Mouse (Mus musculus) CH12.LX (cell line): ENCODE measurements at regions not wholly inside any gene's neighbourhood (a gene's known extent, or its start where the extent isn't known, plus 50 kb on each side); places are given as distances from the start of the nearest gene placed in this dataset.

Source experiments
- DNase-seq: peaks from one replicate; pipeline ENCODE4 v3.0.0-alpha.2; 2013; ENCODE audit errors: extremely low read depth
- H3K27ac ChIP-seq: 2 replicates; pipeline ENCODE4 v1.5.1; 2012; ENCODE audit warnings: low read depth, mild to moderate bottlenecking, control low read depth, moderate library complexity; ENCODE audit not compliant: insufficient read depth
- H3K27me3 ChIP-seq: replicated peaks from 2 replicates; pipeline ENCODE3; 2012; ENCODE audit warnings: inconsistent platforms
- H3K36me3 ChIP-seq, 2 experiments: replicated peaks in 1 of 2; 2 replicates each; pipeline versions ENCODE3 to v1.6.1; 2012; ENCODE audit warnings: inconsistent platforms in 1 of 2, low read length in 1 of 2, mild to moderate bottlenecking in 1 of 2, mixed read lengths in 1 of 2, moderate library complexity in 1 of 2; ENCODE audit not compliant: control insufficient read depth in 1 of 2, insufficient read depth in 1 of 2
- H3K4me1 ChIP-seq, 2 experiments: 2 replicates each; pipeline ENCODE4 v1.6.1; 2012; ENCODE audit warnings: inconsistent platforms in 1 of 2, moderate library complexity in 1 of 2; ENCODE audit not compliant: insufficient read depth in 2 of 2, control insufficient read depth in 1 of 2
- H3K4me2 ChIP-seq: 2 replicates; pipeline ENCODE4 v1.6.1; 2012; ENCODE audit warnings: low read depth, mild to moderate bottlenecking, control low read depth; ENCODE audit not compliant: poor library complexity, insufficient read depth, severe bottlenecking
- H3K4me3 ChIP-seq, 3 experiments: fragments of 150-350 bp in 1 of 3; sonication (generic) in 1 of 3; replicated peaks in 1 of 3; 2 replicates each; pipeline versions ENCODE3 to v1.5.1; 2011 to 2012; ENCODE audit warnings: low read depth in 2 of 3, low read length in 2 of 3, mild to moderate bottlenecking in 2 of 3, moderate library complexity in 2 of 3, control low read depth in 1 of 3, improper control_type of control experiment in 1 of 3, inconsistent platforms in 1 of 3, mixed read lengths in 1 of 3; ENCODE audit not compliant: poor library complexity in 1 of 3
- H3K79me2 ChIP-seq: replicated peaks from 2 replicates; pipeline ENCODE4 v1.6.1; 2012; ENCODE audit warnings: mild to moderate bottlenecking, moderate library complexity; ENCODE audit not compliant: control insufficient read depth, poor library complexity, insufficient read depth, severe bottlenecking; ENCODE audit errors: extremely low read depth
- H3K9ac ChIP-seq: 2 replicates; pipeline ENCODE4 v1.6.1; 2012; ENCODE audit warnings: low read depth, mild to moderate bottlenecking, control low read depth, moderate library complexity; ENCODE audit not compliant: insufficient read depth
- H3K9me3 ChIP-seq: replicated peaks from 2 replicates; pipeline ENCODE3; 2012; ENCODE audit warnings: low read length, inconsistent platforms, mixed read lengths
- CHD1 ChIP-seq: IDR thresholded peaks from 2 replicates; pipeline ENCODE4 v1.6.1; 2012; ENCODE audit warnings: low read depth, low read length, improper control_type of control experiment, inconsistent platforms
- CTCF ChIP-seq, 2 experiments: IDR thresholded peaks in 1 of 2; conservative IDR thresholded peaks in 1 of 2; 2 replicates each; pipeline ENCODE4 v1.5.1; 2011 to 2012; ENCODE audit warnings: low read depth in 2 of 2, low read length in 2 of 2, improper control_type of control experiment in 1 of 2, inconsistent platforms in 1 of 2, mild to moderate bottlenecking in 1 of 2, moderate library complexity in 1 of 2
- ELF1 ChIP-seq: IDR thresholded peaks from 2 replicates; pipeline ENCODE4 v1.6.1; 2014; ENCODE audit warnings: low read depth, mild to moderate bottlenecking, inconsistent platforms, low read length, improper control_type of control experiment
- EP300 ChIP-seq: IDR thresholded peaks from 2 replicates; pipeline ENCODE4 v1.6.1; 2011; ENCODE audit warnings: low read length, improper control_type of control experiment
- GABPA ChIP-seq: IDR thresholded peaks from 2 replicates; pipeline ENCODE4 v1.6.1; 2012; ENCODE audit warnings: low read depth, low read length, improper control_type of control experiment, inconsistent platforms; ENCODE audit not compliant: insufficient replicate concordance
- HCFC1 ChIP-seq: IDR thresholded peaks from 2 replicates; pipeline ENCODE4 v1.6.1; 2012; ENCODE audit warnings: low read depth, mild to moderate bottlenecking, inconsistent platforms, low read length, improper control_type of control experiment
- KAT2A ChIP-seq: IDR thresholded peaks from 2 replicates; pipeline ENCODE4 v1.6.1; 2012; ENCODE audit warnings: low read length, improper control_type of control experiment, inconsistent platforms; ENCODE audit not compliant: insufficient replicate concordance
- MAFK ChIP-seq: IDR thresholded peaks from 2 replicates; pipeline ENCODE4 v1.6.1; 2011; ENCODE audit warnings: low read length, improper control_type of control experiment; ENCODE audit not compliant: insufficient replicate concordance
- MAX ChIP-seq: IDR thresholded peaks from 2 replicates; pipeline ENCODE4 v1.6.1; 2011; ENCODE audit warnings: low read length, improper control_type of control experiment
- MAZ ChIP-seq: IDR thresholded peaks from 2 replicates; pipeline ENCODE4 v1.6.1; 2012; ENCODE audit warnings: low read depth, mild to moderate bottlenecking, inconsistent platforms, low read length, improper control_type of control experiment, moderate library complexity
- MEF2A ChIP-seq: IDR thresholded peaks from 2 replicates; pipeline ENCODE4 v1.6.1; 2014; ENCODE audit warnings: low read depth, mild to moderate bottlenecking, inconsistent platforms, low read length, improper control_type of control experiment, borderline replicate concordance
- MYC ChIP-seq: IDR thresholded peaks from 2 replicates; pipeline ENCODE4 v1.6.1; 2011; ENCODE audit warnings: low read depth, mild to moderate bottlenecking, improper control_type of control experiment, low read length
- NELFE ChIP-seq: IDR thresholded peaks from 2 replicates; pipeline ENCODE4 v1.6.1; 2011; ENCODE audit warnings: low read depth, low read length, improper control_type of control experiment
- NRF1 ChIP-seq: IDR thresholded peaks from 2 replicates; pipeline ENCODE4 v1.6.1; 2014; ENCODE audit warnings: low read depth, mild to moderate bottlenecking, inconsistent platforms, low read length, improper control_type of control experiment, moderate library complexity
- PAX5 ChIP-seq: IDR thresholded peaks from 2 replicates; pipeline ENCODE4 v1.6.1; 2012; ENCODE audit warnings: low read length, inconsistent platforms, mixed read lengths
- RCOR1 ChIP-seq: conservative IDR thresholded peaks from 2 replicates; pipeline ENCODE4 v1.6.1; 2012; ENCODE audit warnings: low read depth, mild to moderate bottlenecking, inconsistent platforms, low read length, improper control_type of control experiment
- SIN3A ChIP-seq: IDR thresholded peaks from 2 replicates; pipeline ENCODE4 v1.6.1; 2012; ENCODE audit warnings: low read length, improper control_type of control experiment, inconsistent platforms
- SMC3 ChIP-seq: IDR thresholded peaks from 2 replicates; pipeline ENCODE4 v1.6.1; 2011; ENCODE audit warnings: low read depth, low read length, improper control_type of control experiment
- TCF12 ChIP-seq: IDR thresholded peaks from 2 replicates; pipeline ENCODE4 v1.6.1; 2014; ENCODE audit warnings: low read depth, mild to moderate bottlenecking, inconsistent platforms, low read length, improper control_type of control experiment
- USF2 ChIP-seq: conservative IDR thresholded peaks from 2 replicates; pipeline ENCODE4 v1.6.1; 2011; ENCODE audit warnings: low read depth, low read length, improper control_type of control experiment
- ZC3H11A ChIP-seq: IDR thresholded peaks from 2 replicates; pipeline ENCODE4 v1.6.1; 2012; ENCODE audit warnings: low read depth, mild to moderate bottlenecking, inconsistent platforms, low read length, improper control_type of control experiment
- ZKSCAN1 ChIP-seq: IDR thresholded peaks from 2 replicates; pipeline ENCODE4 v1.6.1; 2012; ENCODE audit warnings: low read depth, inconsistent platforms, low read length, improper control_type of control experiment, borderline replicate concordance
- ZNF384 ChIP-seq: IDR thresholded peaks from 2 replicates; pipeline ENCODE4 v1.6.1; 2012; ENCODE audit warnings: low read depth, low read length, improper control_type of control experiment, inconsistent platforms
- dilution Hi-C: fragments of 300-500 bp; cut with MboI; formaldehyde crosslinking; loops from 2 replicates; pipeline ENCODE4 v1.14.3; 2020; ENCODE audit warnings: low sequenced_read_pairs; ENCODE audit not compliant: extremely low pct_unique_long_range_greater_than_20kb, extremely low pct_ligation_motif_present
- in situ Hi-C: fragments of 300-500 bp; cut with MboI; formaldehyde crosslinking; loops from 3 replicates; pipeline ENCODE4 v1.14.3; 2019; ENCODE audit warnings: low sequenced_read_pairs, low pct_ligation_motif_present, low pct_unique_long_range_greater_than_20kb, mixed read lengths

GRCm38 (mm10) chr13:15891403-15891802, 120.2 kb upstream of the Inhba start:
- TF ChIP-seq CHD1 (no peak), SMC3 (no peak), NRF1 (no peak), MAFK (no peak), MAX (no peak), ZKSCAN1 (no peak), ZC3H11A (no peak), GABPA (no peak), NELFE (no peak), MEF2A (no peak), MAZ (no peak), SIN3A (no peak), EP300 (no peak), RCOR1 (no peak), USF2 (no peak), HCFC1 (no peak), ELF1 (no peak), TCF12 (no peak), MYC (no peak)
- TF ChIP-seq, all 38 proteins: peak for 0
- no peak for DNase-seq
- in situ Hi-C loops (no loop called here), dilution Hi-C loops (no loop called here)
- Histone ChIP-seq H3K4me3 (no peak overlapping the region), H3K9me3 (no peaks in the 10 kb centered on the region), H3K79me2 (no peaks in the 10 kb centered on the region), H3K4me2 (no peak overlapping the region), H3K9ac (no peak overlapping the region), H3K27ac (no peak overlapping the region), H3K36me3 (no peaks in the 10 kb centered on the region), H3K4me1 (no peaks in the 10 kb centered on the region), H3K27me3 (no peaks in the 10 kb centered on the region)

- H3K9ac ChIP-seq: no peak overlapping the region
- no peak for DNase-seq
- H3K36me3 ChIP-seq: no peaks in the 10 kb centered on the region
- H3K9me3 ChIP-seq: no peaks in the 10 kb centered on the region
- no peak for TF ChIP-seq MEF2A
- TF ChIP-seq ZNF384: no peak
- no peak for TF ChIP-seq CTCF (conservative IDR thresholded peaks at IDR 0.05 in 1 of 2, IDR thresholded peaks at IDR 0.05 in 1 of 2; ENCODE audit: low read depth in 2 of 2, low read length in 2 of 2)
- no peak for TF ChIP-seq KAT2A
- no peak for TF ChIP-seq NELFE
- no peak for TF ChIP-seq SMC3
- no peak for TF ChIP-seq PAX5
- TF ChIP-seq MAZ: no peak
- TF ChIP-seq HCFC1: no peak
- no peak for TF ChIP-seq MAX
- no peak for TF ChIP-seq NRF1
- H3K4me3 ChIP-seq: no peak overlapping the region
- H3K79me2 ChIP-seq: no peaks in the 10 kb centered on the region
- dilution Hi-C loops (no loop called here), in situ Hi-C loops (no loop called here)
- no peaks in the 10 kb centered on the region for H3K27me3 ChIP-seq
- H3K27ac ChIP-seq: no peak overlapping the region
- H3K4me1 ChIP-seq: no peaks in the 10 kb centered on the region
- H3K4me2 ChIP-seq: no peak overlapping the region
These were observed 113.5 kb upstream of the Inhba start for GRCm38 (mm10) chr13:15898201-15898600.
